Mouse (Mus musculus) mature B cell (primary cell): ENCODE results near the gene Myh9.
"Not testable (repeated sequence)": the region's sequence is repeated elsewhere in the genome, so short reads cannot be mapped to it uniquely, and the experiment has no call there.

Experiments
- in situ Hi-C: fragments of 300-500 bp; cut with MboI; formaldehyde crosslinking; loops from 2 replicates; pipeline ENCODE4 v1.14.3; 2019

The Myh9 gene

DNA sequence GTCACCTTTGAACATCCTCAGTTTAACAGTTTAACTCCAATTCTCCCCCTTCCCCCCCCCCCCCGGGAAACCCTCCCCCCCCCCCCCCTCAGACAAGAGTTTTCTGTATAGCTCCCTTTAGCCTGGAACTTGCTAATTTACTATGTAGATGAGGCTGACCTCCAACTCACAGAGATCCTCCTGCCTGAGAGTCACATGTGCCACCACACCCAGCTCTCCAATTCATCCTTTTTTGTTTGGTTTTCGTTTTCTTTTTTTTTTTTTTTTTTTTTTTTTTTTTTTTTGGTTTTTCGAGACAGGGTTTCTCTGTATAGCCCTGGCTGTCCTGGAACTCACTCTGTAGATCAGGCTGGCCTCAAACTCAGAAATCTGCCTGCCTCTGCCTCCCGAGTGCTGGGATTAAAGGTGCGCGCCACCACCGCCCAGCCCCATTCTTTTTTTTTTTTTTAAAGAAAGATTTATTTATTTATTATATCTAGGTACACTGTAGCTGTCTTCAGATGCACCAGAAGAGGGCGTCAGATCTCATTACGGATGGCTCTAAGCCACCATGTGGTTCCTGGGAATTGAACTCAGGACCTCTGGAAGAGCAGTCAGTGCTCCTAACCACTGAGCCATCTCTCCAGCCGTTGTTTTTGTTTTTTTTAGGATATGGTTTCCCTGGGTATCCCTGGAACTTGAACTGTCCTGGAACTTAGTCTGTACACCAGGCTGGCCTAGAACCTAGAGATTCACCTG lies 25.4 kb upstream of the Myh9 start:
- in situ Hi-C loops, result not testable (repeated sequence)

DNA sequence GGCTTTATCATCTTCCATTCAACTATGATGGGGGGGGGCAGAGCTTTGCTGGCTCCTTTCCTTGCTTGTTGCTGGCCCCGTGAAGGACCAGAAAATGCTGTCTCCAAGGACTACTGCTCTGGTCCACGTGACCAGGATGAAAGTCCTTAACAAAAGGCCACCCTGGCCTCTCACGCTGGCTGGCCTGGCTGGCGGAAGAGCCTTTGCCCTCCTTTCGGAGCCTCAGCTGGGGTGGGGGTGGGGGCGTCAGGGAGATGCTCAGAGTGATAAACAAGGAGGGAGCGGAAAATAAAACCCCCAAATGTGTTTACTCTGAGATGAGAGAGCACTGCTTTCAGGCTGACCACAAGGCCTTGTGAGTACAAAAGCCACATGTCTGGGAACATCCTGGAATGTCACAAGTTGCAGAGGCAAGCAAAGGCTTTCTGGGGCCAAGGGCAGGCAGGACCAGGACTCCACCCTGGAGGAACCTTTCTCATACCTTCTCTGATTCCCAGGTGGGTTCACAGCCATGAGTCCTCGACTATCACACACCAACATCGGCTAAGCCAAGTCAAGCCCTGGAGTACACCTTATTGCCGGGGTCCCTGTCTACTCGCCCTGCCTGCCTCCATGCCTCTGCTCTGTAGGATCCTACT lies 24.7 kb upstream of the Myh9 start:
- in situ Hi-C loops, result no loop called here

DNA sequence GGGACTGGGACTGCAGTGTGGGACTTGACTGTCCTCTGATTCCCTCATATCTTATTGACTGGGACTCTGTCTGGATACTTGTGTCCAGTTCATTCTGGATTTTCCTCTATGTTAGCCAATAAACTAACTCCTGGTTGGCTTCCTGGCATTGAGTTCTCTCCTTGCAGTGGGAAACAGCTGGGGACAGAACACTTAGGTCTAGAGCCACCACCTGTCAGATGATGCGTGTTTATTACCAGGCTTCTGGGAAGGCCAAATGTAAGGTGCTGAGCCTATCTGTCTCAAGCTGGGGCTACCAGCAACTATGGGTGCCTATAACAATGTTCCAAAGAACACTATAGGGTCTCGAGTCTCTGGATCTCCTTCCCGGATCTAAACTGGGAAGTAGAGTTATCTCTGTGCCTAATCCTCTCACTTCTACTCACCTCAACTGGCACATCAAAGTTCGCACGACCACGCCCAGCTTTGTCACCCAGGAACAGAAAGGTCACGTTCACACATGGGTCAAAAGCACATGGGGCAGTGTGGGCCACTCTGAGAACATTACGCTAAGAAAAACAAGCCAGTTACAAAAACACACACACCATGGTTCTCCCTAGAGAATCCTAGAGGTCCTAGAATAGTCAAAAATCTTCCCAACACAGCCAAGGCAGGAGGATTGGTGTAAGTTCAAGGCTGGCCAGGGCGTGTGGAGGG lies 22.2 kb upstream of the Myh9 start:
- in situ Hi-C loops, result no loop called here

DNA sequence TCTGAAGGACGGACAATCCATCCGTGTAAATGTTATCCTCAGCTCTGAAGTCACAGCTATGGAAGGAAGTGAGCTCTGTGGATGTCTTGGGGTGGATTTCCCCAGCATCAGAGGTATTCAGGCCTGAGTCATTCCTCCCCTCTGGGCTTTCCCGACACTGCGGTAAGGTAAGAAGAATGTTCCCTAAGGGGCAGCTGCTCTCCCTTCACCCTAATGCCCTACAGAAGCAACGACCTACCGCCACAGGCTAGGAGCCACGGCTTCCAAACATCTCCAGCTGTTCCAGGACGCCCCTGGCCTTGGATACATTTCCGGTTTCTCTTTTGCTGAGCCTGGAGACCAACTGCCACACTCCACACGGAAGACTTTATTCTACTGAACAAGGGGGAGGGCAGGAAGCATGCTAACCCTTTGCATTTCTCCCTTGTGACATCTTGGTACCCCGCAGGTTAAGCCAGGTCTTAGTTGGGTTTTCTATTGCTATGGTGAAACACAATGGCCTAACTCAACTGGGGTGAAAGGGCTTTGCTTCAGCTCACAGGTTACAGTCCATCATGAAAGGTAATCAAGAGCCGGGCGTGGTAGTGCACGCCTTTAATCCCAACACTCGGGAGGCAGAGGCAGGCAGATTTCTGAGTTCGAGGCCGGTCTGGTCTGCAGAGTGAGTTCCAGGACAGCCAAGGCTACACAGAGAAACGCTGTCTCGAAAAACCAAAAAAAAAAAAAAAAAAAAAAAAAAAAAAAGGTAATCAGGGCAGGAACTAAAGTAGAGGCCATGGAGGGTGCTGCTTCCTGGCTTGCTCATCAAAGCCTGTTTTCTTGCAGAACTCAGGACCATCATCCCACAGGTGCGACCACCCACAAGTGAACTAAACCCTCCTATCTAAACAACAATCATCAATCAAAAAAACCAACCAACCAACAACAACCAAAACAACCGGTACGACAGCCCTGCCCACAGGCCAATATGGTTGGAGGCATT lies 21.3 kb upstream of the Myh9 start:
- in situ Hi-C loops, result no loop called here

- in situ Hi-C loops, result no loop called here
These were observed 18.2 kb upstream of the Myh9 start for GRCm38 (mm10) chr15:77860081-77860665.

GRCm38 (mm10) chr15:77857662-77858156 lies 15.7 kb upstream of the Myh9 start:
- in situ Hi-C loops, result no loop called here

- in situ Hi-C loops, result no loop called here
These were observed 14.6 kb upstream of the Myh9 start for GRCm38 (mm10) chr15:77856541-77856940.

- in situ Hi-C loops, result no loop called here
These were observed 13.3 kb upstream of the Myh9 start for GRCm38 (mm10) chr15:77855301-77855700.

DNA sequence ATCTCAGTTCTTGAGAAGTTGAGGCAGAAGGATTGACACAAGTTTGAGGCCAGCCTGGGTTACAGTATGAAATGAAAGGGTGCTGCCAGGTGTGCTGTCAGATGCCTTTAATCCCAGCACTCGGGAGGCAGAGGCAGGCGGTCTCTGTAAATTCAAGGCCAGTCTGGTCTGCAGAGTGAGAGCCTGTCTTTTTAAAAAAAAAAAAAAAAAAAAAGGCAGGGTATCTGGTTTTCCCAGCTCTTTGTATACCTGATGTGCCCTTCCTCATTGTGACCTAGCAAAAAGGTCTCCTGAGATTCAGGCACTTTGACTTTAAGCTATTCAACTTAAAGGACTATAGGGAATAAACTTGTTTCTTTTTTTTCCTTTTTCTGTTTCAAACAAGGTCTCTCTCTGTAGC lies 10.0 kb upstream of the Myh9 start:
- in situ Hi-C loops, result no loop called here

GRCm38 (mm10) chr15:77851136-77851535 lies 9.2 kb upstream of the Myh9 start:
- in situ Hi-C loops, result no loop called here

- in situ Hi-C loops, result no loop called here
These were observed 7.7 kb upstream of the Myh9 start for GRCm38 (mm10) chr15:77849572-77850229.

DNA sequence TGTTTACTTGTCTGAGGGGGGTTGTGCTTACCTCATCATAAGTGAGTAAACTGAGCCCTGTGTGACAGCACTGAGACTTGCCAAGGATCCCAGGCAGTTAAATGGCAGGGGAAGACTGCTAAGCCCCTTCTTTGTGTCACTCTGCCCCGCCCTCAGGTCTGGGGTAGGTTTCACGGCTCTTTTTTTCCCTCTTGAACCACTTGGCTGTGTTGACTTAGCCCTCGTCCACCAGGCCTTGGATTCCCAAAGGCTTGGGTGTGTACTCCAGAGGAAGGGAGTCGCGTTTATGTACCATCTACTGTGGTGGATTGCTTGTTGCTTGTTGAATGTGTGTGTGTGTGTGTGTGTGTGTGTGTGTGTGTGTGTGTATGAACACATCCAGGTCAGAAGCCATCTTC lies 7.1 kb upstream of the Myh9 start:
- in situ Hi-C loops, result no loop called here

DNA sequence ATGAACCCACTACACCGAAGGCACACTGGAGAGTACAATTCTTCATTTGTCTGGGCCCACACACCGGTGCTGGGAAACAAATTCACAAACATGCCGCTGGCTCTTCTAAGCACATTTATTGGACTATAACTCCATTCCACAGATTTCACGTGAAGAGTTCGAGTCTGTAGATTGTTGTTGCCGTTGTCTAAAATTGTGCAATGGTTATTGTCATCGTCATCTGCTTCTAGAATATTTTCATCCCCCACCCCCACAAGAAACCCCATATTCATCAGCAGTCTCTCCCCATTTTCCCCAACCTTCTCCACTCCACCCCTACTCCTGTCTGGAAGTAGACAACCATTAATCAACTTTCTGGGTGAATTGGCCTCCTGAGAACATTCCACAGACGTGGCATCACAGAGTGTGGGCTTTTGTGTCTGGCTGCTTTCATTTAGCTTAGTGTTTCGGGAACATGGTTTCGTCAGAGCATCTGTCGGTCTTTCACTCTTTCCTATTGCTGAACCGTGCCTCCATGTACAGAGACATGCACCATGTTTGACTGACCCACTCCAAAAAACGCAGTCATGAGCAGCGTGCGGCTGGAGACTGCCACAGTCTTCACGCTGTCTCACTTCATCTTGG lies 6.6 kb upstream of the Myh9 start:
- in situ Hi-C loops, result no loop called here

DNA sequence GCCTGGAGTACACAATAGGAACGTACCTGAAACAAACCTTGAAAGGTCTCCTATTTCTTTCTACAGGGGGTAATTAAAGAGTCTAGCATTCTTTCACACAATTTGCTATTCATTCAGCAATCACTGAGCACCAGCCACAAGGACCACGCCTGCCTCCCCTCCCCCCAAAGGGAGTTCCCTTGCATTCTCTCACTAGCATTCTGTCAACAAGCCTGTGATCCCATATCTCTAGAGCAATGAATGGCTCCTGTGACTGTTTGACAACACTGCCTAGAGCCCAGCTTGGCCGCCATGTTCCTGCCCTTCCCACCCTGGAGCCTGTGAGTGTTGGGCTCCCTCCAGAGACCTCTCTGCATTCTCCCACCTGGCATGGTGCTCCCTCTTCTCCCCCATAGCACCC lies 5.9 kb upstream of the Myh9 start:
- in situ Hi-C loops, result no loop called here

DNA sequence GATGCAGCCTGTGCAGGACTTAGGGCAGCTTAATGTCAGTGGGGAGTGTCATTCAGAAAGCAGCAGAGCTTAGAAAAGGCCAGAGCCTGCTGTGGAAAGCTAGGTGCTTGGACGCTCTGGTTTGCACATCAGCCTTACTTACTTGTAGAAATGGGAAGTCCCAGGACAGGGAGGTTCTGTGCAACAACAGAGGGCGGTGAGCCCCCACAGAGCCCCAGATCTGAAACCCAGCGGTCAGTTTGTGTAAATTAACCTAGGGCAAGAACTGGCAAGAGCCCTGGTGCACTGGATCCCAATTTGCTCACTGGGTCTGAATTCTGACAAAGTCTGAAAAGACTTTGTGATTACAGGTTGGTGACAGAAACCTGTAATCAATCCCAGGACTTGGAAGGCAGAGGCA lies 5.1 kb upstream of the Myh9 start:
- in situ Hi-C loops, result no loop called here

GRCm38 (mm10) chr15:77845931-77846595 lies 4.1 kb upstream of the Myh9 start:
- in situ Hi-C loops, result not testable (repeated sequence)

GRCm38 (mm10) chr15:77844955-77845635 lies 3.1 kb upstream of the Myh9 start:
- in situ Hi-C loops, result no loop called here

- in situ Hi-C loops, result no loop called here
These were observed 2.1 kb upstream of the Myh9 start for GRCm38 (mm10) chr15:77844048-77844447.

DNA sequence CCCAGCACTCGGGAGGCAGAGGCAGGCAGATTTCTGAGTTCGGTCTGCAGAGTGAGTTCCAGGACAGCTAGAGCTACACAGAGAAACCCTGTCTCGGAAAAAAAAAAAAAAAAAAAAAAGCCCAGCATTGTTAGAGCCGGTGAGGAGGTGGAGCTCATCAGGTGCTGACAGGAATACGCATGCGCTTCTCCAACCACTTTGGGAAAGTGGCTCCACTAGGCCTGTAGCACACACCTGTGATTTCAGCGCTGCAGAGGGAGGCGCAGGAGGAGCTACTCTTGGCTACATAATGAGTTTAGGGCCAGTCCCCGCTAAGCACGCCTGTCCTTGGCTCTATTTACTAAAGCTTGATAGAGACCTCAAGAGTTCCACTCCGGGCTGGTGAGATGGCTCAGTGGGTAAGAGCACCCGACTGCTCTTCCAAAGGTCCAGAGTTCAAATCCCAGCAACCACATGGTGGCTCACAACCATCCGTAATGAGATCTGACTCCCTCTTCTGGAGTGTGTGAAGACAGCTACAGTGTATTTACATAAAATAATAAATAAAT lies 1.6 kb upstream of the Myh9 start:
- in situ Hi-C loops, result not testable (repeated sequence)
